Mouse (Mus musculus) frontal cortex, postnatal 10 days (tissue): ENCODE measurements around the gene Blnk.

Experiments
- DNase-seq, 2 experiments: peaks; one replicate each; pipeline ENCODE4 v3.0.0; 2022; ENCODE audit warnings: low spot score in 2 of 2, mixed read lengths in 1 of 2

Blnk gene

GRCm38 (mm10) chr19:40999569-40999968, 5.2 kb upstream of the Blnk start:
- no peak for DNase-seq

- no peak for DNase-seq
Measured at GRCm38 (mm10) chr19:40998469-40999170, 4.3 kb upstream of the Blnk start.

GRCm38 (mm10) chr19:40996722-40997121, 2.4 kb upstream of the Blnk start:
- DNase-seq: no peak

GRCm38 (mm10) chr19:40995449-40996401, 1.4 kb upstream of the Blnk start:
- no peak for DNase-seq

GRCm38 (mm10) chr19:40994911-40995310, 576 bp upstream of the Blnk start:
- DNase-seq: no peak

GRCm38 (mm10) chr19:40993356-40993755, 979 bp downstream of the Blnk start:
- no peak for DNase-seq

GRCm38 (mm10) chr19:40992517-40993044, 1.8 kb downstream of the Blnk start:
- no peak for DNase-seq

- DNase-seq: no peak
Measured at GRCm38 (mm10) chr19:40992096-40992495, 2.2 kb downstream of the Blnk start.

GRCm38 (mm10) chr19:40991626-40992025, 2.7 kb downstream of the Blnk start:
- DNase-seq: no peak

- no peak for DNase-seq
Measured at GRCm38 (mm10) chr19:40990781-40991343, 3.5 kb downstream of the Blnk start.

GRCm38 (mm10) chr19:40989961-40990600, 4.3 kb downstream of the Blnk start:
- DNase-seq: no peak

- no peak for DNase-seq
Measured at GRCm38 (mm10) chr19:40988856-40989255, 5.5 kb downstream of the Blnk start.

- no peak for DNase-seq
Measured at GRCm38 (mm10) chr19:40984536-40984935, 9.8 kb downstream of the Blnk start.

GRCm38 (mm10) chr19:40980671-40981070, 13.7 kb downstream of the Blnk start:
- no peak for DNase-seq

GRCm38 (mm10) chr19:40978026-40978425, 16.3 kb downstream of the Blnk start:
- DNase-seq: no peak

- no peak for DNase-seq
Measured at GRCm38 (mm10) chr19:40976946-40977917, 17.1 kb downstream of the Blnk start.

GRCm38 (mm10) chr19:40971273-40971914, 22.9 kb downstream of the Blnk start:
- no peak for DNase-seq

GRCm38 (mm10) chr19:40970775-40971174, 23.6 kb downstream of the Blnk start:
- DNase-seq: no peak

GRCm38 (mm10) chr19:40970301-40970700, 24.0 kb downstream of the Blnk start:
- DNase-seq: no peak
